Mouse (Mus musculus) megakaryocyte, adult 5-6 weeks (primary cell): ENCODE measurements at regions not wholly inside any gene's neighbourhood (a gene's known extent, or its start where the extent isn't known, plus 50 kb on each side); places are given as distances from the start of the nearest gene placed in this dataset.
"Not testable (repeated sequence)": the region's sequence is repeated elsewhere in the genome, so short reads cannot be mapped to it uniquely, and the experiment has no call there.

Experiments
- ATAC-seq: 2 replicates; pipeline ENCODE4 v1.8.0; 2016; ENCODE audit warnings: mild to moderate bottlenecking, inconsistent platforms; ENCODE audit not compliant: poor library complexity, severe bottlenecking

DNA sequence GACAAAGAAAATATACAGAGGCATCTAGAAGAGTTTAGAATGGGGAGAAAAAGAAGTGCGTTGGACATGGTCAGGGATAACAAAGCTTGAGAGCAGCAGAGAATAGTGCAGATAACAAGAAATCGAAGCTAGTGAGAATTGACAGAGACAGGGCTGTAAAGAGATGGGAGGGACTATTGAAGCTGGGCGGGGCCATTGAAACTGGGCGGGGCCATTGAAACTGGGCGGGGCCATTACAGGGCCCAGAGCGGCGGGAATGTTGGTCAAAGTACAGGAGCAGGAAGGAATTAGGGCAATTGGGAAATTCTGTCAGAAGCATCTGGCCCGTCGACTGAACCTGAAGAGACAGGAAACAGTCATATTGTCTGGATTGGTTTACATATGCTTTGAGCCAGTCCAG lies 243.3 kb upstream of the Srek1ip1 start:
- ATAC-seq, result no peak

DNA sequence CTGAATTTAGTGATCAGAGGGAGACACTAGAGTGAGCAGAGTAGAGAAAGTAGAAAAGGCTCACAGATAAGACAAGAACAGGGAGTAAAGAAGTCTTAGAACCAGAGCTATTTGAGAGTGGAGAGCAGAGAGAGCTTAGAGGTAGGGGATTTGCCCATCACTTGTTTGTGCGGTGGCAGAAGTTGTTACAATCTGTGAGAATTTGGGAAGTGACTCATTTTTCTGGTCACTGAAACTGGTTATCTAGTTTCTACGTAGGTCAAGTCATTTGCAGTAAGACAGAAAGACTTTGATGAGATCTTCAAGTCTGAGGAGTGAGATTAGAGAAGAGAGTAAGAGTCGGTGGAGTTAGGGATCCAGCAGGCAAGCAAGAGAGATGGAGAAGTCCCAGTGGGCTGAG lies 239.0 kb upstream of the Srek1ip1 start:
- peak; percentile 64 for ATAC-seq

DNA sequence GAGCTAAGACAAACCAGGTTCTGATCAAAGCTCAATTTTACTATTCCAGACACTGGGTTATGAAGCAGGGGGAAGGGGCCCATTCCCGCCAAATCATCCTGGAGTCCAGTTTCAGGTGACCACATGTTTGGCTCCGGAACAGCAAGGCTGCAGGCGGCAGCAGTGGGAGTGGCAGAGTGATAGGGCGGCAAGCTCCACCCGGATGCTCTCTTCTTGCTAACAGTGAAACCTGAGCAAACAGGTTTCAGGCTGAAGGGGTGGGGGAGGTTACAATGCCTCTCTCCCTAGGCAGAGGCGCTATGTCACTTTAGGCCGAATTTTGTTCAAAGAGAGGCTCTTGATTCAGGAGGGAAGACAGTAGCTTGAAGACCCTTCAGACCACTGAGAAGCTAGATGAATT lies 235.7 kb upstream of the Srek1ip1 start:
- ATAC-seq, result not testable (repeated sequence)

DNA sequence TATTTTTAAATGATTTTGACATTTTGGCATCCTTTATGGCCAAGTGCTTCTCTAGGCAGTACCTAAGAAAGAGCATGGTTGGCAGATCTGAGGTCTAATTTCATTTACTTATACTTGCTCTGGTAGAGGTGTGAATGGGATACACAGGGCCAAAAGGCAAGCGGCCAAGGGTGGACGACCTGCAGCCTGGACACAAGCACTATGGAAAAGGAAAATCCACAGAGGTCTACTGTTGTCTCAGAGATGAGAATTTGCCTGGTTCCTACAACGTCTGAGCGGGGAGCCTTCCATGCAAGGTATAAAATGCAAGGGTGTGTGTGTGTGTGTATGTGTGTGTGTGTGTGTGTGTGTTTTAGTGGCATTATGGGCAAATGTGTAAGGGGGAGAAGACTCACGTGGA lies 232.4 kb upstream of the Srek1ip1 start:
- no peak for ATAC-seq

DNA sequence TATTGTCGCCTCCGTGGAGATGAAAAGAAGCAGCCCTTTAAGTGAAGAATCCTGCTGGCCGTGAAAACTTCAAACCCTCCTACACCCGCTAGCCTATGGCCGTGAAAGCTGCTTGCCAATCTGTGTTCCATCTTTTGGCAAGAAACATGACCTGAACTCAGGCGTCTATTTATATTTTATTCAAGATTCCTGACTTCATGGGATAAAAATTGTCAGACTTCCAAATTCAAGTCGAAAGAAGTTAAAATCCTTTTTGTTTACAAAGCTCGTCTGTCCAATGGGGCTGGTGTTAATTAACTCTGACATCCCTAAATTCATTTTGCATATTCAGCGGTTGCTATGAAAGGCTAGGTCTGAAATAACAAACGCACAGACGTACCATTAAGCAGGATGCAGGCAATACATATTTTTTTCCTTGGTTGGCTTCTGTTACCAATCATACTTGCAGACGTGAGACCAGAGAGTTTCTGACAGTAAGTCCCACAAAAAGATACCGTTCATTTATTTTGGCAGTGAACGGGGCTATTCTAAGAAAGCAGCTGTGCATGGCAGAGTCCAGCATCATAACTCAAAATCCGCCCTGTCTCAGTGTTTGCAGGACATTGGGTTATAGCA lies 231.7 kb upstream of the Srek1ip1 start:
- no peak for ATAC-seq

DNA sequence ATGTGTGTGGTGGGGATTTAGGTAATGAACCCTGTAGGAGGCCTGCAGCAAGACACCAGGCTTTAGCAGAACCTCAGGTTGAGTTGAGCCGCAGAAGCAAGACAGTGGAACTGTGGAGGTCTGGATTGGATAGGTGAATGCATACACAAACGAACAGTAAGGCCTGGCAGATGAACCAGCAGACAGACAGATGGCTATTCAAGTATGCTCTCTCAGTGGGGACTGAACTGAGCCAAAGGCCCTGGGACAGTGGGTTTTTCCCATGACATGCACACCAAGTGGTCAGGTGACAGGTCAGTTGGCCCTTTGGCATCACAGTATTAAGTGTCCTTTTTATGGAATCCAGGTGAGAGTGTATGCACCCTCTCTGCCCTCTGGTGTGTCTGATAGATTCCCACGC lies 229.7 kb upstream of the Srek1ip1 start:
- ATAC-seq, result no peak

DNA sequence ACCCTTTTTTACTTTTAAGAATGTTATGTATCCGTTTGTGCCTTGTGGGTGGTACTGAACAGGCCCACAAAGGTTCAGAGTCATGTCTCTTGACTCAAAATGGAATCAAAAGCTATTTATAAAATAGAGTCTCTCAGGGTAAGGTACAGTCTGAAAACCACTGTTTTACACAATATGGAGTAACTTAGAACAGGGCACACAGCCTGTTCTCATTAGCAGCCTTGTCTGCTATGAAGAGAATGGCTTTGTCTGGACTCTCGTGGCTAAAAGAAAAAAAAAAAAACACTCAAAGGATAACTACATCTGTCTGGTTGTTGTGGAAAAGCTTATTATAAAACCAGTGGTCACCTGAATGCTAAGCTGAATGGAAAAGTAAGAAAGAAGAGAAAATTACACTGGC lies 229.3 kb upstream of the Srek1ip1 start:
- no peak for ATAC-seq

DNA sequence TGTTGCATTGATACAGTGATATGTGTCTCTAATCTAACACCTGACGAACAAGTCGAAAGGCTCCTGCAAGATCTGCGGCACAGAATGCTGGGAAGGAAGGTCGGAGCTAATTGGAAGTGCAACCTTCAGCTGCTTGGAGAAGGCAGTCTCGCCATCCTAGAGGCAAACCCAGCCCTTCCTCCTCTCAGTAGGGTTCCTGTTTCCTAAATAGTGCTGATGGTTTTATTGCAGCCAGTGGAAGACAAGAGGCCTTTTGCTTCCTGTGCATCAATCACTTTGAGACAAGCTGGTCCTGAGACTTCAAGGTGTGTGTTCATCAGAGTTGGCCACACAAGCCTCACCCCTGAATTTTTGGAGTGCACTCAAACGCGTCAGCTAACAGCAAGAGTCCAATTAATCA lies 228.4 kb upstream of the Srek1ip1 start:
- ATAC-seq, result peak; percentile 16; the same call in 1 of the 2 replicates

DNA sequence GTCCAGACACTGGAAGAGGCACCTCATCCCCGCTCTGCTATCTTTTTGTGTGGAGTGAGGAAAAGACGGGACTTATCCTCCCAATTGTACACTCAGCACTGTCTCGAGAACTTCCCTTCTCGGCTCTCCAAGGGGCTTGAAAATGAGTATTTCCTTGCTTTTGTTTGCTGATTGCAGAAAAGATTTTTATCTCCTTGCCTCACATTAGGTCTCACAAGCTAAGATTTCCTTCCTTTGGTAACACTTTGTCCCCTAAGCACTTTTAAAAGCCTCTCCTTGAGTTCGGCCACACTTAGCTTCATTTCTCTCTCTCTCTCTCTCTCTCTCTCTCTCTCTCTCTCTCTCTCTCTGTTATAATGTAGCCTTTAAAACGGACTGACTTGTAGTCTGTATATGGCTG lies 222.5 kb upstream of the Srek1ip1 start:
- no peak for ATAC-seq

DNA sequence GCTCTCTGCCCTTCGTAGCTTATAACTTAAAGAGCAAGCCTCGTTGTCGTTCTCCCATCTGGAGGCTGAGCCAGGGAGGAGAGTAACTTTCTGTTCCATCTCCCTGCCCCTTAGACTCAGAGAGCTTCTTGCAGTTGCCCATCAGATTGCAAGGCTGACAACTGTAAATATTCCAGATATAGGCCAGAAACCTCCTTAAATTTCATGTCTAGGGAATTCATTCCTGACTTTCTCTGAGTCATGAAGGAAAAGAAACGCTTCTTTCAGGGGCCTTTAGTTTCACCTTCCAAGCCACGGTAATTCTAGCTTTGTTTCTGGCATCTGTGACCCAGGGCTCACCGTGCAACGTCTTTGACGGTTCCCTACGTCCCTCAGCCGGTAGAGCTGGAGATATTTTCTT lies 220.0 kb upstream of the Srek1ip1 start:
- no peak for ATAC-seq

DNA sequence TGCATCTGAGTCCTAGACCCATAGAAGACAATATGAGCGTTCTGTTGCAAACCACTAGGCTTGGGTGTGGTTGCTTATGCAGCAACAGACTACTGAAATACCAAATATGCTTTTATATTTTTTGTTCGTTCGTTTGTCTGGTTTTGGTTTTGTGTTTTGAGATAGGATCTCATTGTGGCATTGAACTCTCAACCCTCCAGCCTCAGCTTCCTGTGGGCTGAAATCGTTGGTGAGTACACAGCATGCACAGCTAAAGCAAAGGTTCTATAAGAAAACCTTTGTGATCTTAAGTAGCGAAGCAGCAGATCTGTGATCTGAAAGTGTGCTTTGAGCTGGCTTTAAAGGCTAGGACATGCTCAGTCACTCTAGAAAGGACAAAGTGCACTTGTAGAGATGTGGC lies 217.9 kb upstream of the Srek1ip1 start:
- ATAC-seq, result peak; percentile 47; the same call in 1 of the 2 replicates

DNA sequence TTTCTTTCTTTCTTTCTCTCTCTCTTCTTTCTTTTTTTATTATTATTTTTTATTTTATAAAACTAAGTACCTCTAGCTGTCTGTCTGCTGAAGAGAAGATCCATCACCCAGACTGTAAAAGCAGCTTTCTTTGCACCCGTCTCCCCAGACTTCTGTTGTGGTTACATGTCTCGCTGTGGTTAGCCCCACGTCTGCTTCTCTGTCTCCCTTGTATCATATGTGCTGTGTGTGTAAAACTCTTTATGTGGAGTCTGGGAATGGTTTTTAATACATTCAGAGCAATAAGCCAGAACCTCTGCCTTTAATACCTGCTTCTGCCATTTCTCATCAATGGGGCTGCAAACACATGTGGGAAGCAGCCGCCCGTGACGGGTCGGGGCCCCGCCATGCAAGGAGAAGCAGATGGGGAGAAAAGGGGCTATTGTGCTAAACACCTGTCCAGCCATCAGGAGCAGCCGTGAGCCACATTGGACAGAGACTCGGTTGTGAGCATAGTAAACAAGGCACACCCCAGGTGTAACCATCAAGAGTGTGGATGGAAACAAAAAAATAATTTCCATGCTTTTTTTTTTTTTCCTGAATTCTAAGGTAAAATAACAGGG lies 216.0 kb upstream of the Srek1ip1 start:
- no peak for ATAC-seq

DNA sequence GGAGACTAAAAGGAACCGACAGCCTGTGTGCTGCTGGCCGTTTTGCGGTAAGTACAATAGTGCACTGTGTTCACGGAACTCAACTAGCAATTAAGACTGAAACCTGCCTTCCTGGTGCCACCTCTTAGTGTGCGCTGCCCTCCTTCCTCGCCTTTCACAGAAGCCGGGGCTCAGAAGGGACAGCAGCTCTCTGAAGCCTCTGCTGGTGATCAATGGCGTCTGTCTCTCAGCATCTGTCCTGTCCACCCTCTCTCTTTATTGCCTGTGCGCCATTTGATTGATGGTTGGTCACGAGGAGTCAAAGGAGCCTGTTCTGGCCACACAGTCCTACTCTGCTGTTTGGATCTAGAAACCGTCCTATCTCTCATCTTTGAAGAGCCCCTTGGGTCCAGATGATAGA lies 214.4 kb upstream of the Srek1ip1 start:
- no peak for ATAC-seq

DNA sequence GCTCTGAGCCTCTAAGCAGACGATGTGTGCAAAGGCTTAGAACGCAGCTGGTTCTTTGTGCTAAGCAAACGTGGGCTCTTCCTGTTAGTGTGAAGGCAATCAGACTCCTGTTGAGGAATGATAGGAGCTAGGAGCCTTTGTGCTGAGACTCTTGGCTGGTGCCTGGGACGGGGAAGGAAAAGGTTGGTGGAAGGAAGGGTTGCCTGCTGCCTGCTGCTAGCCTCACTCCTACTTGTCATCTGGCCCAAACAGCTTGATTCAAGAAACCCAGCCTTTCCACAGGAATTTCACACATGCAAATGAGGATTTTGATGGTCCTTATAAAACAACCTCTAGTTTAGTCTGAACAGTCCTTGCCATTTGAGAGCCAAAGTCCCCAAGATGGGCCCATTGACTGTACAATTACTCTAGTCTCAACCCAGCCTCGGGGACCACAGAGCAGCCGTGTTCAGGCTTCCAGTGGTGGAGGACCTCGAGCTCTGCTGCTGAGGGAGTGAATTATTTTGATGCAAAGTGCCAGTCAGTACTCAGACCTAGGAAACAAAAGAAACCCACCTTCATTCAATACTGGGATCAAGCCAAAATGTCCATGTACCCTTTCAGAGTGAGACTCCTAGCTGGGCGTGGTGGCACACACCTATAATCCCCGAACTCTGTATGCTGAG lies 211.5 kb upstream of the Srek1ip1 start:
- no peak for ATAC-seq
